Mouse (Mus musculus) heart, postnatal 14 days (tissue): ENCODE measurements around the gene Pcdh7. TPM values are rescaled to one million over a fixed set of nuclear protein-coding genes. Genes with fewer than 3 reads are reported as not detected.

Experiments used
- DNase-seq, 2 experiments: peaks; one replicate each; pipeline ENCODE4 v3.0.0; 2021 to 2022
- intact Hi-C: fragments of 180-260 bp; cut with DNase I; formaldehyde crosslinking; loops from one replicate; pipeline ENCODE4 v1.15.1; 2025
- total RNA-seq, 2 experiments: library from RNA; stranded (reverse); gene quantifications; 2 replicates each; pipeline ENCODE4 v1.2.3; 2021

Pcdh7 gene
- total RNA-seq, 2 experiments from 2014 or later = 113 to 135 TPM

DNA sequence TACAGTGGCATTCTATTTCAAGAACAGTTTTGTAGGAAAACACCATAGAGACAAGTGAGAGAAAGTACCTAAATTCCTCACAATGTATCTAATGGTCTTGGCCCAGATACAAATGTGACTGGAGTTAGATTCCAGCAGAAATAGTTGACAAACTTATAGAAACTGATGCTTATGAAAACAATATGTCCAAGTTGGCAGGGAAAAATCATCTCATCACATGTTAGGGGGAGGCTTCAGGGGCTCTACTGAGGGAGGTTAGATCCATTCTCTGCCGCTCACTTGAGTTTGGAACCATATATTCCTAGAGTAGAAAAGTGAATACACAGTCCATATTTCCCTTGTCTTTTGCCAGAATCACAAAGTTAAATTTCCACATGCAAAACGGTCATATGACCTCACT is 150.1 kb downstream of the Pcdh7 start:
- DNase-seq = no peak
- intact Hi-C loops = no loop called here

DNA sequence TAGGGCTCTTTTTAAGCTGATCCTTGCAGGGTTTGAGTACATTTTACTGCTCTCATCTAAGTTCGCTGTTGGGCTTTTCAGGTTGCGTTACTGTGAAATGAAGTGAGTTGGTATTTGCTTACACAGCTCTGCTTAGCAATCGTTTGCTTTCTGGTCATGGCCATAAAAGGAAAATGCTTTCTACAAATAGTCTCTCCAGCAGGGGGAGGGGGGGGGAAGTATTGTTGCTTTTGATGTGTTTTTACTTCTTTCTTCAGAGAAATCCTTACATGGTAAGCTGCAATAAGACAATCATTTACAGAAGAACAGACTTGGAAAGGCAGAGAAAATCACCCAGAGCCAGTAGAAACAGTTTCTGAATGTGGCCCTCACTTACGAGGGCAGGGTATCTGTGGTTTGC is 150.9 kb downstream of the Pcdh7 start:
- DNase-seq = no peak

DNA sequence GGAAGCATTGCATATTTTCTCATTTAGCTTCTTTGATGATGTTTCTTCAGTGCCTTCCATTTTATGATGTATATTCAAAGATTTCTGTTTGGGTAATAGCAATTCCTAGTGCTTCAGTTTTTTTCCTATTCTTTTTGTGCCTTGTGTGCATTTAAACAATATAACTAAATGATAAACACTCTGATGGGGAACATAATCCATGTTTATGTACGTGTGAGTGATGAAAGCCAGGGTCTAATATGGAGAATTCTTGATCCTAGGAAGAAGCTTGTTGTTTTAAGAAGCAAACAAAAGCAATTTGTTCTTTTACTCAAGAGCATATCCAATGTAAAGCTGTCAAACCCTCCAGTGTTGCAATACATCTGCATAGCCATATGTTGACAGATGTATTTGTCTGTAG is 153.0 kb downstream of the Pcdh7 start:
- no peak for DNase-seq
- intact Hi-C loops = no loop called here

More for the DNA sequence above, 150.9 kb downstream of the Pcdh7 start:
- intact Hi-C loops = no loop called here

DNA sequence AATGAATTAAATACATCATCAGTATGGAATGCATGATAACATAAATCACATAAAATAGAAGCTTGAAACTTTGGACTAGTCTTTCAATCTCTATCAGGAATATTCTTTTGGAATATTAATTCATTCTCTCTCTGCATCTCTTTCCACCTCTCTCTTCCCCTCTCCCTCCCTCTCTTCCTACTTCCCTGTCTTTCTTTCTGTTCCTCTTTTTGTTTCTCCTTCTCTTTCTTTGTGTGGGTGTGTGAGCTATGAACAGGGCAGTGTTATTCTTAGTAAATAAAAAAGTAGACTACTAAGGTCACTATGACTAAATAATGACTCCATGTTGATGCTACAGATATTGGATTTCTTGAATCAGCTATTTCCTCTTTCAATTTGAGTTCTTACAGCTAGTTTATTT is 167.2 kb downstream of the Pcdh7 start:
- intact Hi-C loops = no loop called here
- DNase-seq = no peak

DNA sequence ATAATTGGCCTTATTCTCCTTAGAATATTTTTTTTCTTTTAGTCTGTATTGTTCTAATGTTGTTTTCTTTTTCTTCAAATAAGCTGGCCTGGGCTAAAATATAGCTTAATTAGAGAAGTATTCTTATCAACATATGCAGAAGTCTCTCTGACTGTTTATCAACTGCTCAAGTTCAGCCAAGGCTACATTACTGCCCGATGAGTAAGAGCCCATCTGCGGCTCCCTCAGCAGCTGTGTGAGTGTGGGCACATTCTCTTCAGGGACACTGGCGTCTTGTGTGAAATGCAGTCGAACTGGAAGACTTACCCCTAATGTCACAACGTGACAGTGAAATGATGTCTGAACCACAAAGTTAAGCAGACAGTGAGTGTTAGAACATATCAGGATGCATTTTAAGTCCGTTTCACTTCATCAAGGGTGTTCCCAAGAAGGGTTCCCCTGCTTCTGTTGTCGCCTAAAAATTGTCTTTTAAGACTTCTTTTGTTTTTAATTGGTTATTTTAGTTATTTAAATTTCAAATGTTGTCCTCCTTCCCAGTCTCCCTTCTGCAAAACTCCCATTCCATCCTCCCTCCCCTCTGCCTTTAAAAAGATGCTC is 181.3 kb downstream of the Pcdh7 start:
- intact Hi-C loops = no loop called here
- DNase-seq = peak; percentile 9 to 15

DNA sequence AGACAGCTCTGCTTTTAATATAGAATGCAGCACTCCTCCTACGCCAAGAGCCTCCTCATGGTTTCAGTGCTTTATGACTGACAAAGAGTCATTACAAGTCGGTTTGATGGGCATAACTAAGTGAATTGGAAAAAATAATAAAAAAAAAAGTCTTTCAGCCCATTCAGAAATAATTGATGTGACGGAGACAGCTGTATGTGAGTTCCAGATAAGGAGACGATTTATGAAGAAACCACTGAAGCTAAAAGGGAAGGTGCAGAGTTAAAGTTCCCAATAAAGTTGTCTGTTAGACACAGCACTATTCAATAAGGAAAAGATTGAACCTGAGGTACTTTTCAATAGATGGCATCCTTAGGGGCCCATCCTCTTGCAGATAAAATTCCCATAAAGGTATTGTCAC is 189.5 kb downstream of the Pcdh7 start:
- intact Hi-C loops = no loop called here
- no peak for DNase-seq

DNA sequence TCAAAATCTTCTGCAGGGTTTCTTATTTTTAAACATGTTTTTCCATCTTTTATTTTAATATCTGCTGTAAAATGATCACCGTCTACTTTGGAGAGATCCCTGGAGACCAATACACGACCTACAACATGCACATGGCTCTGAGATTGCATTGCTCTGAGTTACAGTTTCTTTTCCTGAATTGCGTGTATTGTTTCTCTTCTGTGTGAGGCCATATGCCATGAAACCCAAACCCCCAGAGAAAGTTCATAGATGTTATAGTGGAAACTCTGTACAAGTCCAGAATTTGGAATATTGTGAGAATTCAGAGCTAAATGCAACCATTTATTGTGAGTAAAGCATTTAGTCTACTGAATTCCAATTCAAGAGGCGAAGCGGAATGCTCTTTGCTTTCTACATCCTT is 203.4 kb downstream of the Pcdh7 start:
- intact Hi-C loops = no loop called here

DNA sequence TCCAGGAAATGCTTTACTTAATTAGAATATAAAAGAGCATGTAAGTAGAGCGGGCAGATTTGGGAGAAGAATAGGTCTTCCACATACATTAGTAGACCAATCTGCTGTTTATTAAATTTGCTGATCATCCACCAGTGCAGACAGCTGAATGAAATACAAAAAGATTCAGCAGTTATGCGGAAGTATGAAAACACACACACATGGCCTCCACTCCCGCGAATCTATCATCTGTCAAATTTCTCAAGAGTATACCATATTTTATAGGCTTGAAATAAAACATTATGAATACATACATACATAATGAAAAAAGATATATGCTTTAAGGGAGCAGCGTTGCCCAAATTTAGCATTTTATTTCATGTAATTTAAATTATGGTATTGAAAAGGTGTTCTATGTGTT is 213.6 kb downstream of the Pcdh7 start:
- no peak for DNase-seq
- intact Hi-C loops = no loop called here

More for the DNA sequence above, 203.4 kb downstream of the Pcdh7 start:
- no peak for DNase-seq

DNA sequence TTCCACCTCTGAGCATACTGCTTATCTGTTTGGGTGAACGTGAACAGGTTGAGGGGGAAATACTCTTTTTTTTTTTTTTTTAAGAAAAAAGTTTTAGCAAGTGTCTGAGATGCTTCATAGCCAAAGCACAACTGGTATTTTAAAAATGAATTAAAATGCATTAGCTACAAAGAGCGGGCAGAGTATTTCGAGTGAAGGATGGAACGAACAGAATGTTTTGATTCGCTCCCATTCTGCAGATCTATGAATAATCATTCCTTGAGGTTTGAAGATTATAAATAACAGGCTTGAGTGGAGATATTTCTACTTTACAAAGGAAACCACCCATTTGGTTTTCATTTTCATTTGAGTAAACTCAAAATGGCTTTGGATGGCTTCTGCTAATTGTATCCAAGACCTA is 214.0 kb downstream of the Pcdh7 start:
- intact Hi-C loops = no loop called here
- no peak for DNase-seq

DNA sequence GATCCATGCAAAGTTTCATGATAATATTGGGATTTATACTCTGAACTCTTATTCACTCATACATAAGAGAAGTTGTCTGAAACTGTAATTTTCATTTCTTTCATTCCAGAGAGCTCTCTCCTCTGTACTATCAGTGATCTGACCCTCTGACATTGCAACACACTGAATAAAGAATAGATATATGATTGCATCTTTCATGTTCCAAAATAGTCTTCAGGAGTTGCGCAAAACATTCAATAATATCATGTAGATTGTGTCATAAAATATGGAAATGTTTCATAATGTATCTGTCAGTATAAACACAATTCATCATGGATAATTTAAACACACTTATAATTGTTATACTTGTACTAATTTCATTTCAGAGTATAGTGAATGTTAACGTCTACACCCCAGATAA is 216.9 kb downstream of the Pcdh7 start:
- intact Hi-C loops = no loop called here
- DNase-seq = no peak

DNA sequence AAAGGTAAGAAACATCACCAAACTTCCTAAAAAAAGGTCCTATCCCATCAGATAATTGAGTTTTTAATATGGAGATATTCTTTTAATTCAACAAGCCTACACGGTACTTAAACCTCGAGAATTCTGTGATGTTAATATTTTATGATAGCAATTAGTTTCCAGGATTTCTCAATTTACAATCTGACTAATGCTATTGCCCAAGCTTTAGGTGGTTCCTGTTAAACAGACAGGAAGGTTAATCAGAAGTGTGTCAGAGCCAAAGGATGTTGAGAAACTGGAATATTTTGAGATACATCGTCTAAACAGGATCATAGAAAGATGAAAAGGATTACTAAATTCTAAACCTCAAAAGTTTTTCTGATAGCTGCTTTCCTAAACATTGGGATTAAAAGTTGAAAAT is 222.7 kb downstream of the Pcdh7 start:
- no peak for DNase-seq
- intact Hi-C loops = no loop called here

DNA sequence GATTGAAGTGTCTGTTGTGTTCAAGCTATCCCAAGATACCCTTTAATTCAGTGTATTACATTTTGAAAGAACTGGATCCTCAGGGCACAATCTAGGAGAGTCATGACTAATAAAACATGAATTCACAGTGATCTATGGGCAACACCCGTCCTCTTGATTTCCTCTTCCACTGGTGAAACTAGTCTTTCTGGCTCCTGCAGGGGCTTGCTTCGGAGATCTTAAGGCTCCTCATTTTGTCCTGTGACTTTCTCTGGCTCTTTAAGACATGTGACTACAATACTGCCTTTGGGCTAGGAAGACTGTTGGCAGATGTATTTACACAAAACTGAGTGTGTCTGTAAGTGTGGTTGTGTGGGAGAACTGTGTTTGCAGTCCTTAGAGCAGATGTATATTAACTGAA is 225.4 kb downstream of the Pcdh7 start:
- intact Hi-C loops = no loop called here
- no peak for DNase-seq

DNA sequence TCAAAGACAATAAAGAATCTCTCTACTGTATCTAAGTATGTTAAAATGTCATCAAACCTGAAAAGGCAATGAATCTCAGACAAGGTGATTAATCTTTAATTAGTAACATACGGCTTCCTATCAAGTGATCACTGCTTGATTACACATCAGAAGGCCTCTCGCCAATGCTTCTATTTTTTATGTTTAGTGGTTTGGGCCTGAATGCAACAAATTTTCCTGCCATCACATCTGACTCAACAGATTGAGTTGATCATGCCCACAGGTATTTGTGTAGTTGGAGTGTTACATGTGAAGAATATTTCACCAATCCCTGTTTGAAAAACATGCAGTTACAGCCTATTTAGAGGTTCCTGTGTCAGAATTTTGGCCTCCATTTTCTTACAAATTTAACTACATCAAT is 225.8 kb downstream of the Pcdh7 start:
- intact Hi-C loops = no loop called here
- DNase-seq = no peak

DNA sequence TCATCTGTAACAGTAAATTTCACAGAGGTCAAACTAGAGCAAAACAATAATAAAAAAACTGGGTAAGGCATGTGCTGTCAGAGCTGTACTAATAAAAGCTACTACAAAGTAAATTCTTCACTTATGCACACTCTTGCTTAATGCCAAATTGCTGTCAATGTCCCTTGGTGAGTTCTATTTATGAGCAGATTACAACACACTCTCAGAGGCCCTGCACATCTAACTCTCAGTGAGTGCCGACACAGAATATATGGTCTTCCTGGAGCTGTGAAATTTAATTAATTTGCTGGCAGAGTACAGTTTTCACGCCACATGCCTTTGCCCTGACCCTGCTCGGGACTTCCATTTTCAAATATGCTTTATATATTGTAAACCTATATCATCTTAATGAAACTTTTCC is 227.7 kb downstream of the Pcdh7 start:
- no peak for DNase-seq
- intact Hi-C loops = no loop called here

DNA sequence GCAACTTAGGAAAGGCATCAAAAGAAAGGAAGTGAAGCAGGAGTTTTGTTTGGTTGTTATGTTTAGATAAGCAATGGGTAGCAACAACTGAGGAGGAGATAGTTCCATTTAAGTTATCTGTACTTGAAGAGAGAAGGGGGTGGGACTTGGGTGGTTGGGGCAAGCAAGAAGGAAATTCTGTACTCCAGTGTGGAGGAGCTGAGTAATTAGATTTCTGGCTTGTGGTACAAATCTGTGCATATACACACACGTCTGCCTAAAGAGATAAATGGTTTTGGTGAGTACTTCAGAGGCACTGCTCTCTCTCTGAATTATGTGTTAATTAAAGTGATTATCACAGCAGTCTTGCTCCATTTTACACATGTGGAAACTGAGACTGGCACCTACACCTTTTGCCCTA is 241.6 kb downstream of the Pcdh7 start:
- intact Hi-C loops = no loop called here
- no peak for DNase-seq

DNA sequence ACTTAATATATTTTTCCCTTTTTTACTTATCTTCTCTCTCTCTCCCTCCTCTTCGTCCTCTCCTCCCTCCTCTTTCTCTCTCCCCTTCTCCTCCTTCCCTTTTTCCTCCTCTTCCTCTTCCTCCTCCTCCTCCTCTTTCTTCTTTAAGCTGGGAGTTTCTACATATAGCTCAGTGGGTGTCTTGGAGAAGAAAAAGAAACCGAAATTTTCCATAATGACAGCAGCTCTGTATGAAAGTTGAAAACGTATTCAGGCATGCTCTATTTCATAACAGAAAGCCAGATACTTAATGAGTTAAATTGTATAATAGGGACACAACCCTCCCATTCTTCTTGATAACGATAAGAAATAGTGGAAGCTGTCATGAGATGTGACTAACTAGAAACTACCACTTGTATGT is 246.0 kb downstream of the Pcdh7 start:
- DNase-seq = no peak
- intact Hi-C loops = no loop called here

DNA sequence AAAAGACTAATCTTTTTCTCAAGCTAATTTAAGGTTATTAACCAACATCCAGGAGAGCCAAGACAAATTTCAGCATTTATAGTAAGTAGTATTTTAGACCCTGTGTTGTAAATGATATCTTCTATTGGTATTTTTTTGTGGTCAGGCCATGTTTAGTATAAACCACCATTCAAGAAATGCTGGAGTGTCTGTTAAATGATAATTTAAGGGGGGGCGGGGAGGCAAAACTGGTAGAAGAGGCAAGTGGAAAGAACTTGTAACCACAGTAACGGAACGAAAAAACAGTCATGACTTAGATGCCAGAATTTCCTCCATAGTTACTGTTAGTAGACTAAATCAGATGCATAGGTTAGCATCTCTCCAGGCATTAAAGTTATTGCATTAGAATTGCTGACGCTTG is 246.4 kb downstream of the Pcdh7 start:
- DNase-seq = no peak
- intact Hi-C loops = no loop called here

DNA sequence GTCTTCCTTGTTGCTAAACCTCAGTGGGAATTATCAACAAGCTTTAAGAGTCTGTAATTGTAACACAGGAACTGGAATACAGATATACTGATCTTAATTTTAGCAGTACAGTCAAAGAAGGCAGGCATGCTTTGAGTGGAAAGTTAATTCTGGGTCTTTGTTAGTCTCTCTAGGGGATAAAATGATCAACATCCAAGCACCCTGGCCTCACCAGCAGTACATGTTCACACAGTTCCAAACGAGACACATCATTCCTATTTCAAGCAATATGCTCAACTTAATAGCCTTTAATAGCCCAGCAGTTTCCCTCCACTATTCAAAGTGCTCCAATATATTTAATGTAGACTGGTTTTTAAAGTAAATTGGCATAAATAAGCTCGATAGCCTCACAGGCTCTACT is 275.8 kb downstream of the Pcdh7 start:
- intact Hi-C loops = no loop called here
- DNase-seq = no peak

DNA sequence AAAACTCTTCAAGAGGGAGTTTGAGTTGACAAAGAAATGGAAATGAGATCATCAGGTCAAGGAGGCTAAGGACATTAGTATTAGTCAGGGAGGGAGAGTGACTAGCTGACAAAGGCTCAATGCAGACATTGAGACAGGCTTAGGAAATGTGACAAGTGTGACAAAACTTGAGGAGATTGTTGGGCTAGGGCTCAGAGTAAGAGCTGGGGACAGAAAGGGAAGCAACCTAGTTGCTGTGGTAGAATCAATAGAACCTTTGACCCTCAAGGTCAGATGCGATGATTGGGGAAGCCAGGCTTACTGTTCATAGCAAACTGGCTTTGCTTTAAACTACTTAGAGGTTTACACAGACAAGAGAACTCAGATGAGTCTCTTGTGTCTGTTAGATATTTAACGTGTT is 303.6 kb downstream of the Pcdh7 start:
- DNase-seq = no peak
- intact Hi-C loops = no loop called here

DNA sequence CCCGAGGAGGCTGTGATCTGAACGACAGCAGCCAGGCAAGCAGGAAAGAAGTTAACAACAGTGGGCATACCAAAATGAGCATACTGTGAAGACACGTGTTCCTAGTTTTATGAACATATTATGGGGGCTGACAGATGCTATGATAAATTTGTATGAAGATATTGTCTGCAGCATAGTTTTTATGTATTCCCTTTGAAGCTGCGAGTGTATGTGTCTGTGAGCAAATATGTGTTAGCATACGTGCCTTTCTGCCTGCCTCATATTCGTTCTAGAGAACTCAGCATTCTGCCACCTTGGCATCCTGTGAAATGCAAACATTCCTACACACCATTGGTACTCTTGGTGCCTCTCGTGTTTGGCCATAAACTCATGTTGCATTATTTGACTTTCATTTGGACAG is 307.4 kb downstream of the Pcdh7 start:
- no peak for DNase-seq
- intact Hi-C loops = no loop called here

DNA sequence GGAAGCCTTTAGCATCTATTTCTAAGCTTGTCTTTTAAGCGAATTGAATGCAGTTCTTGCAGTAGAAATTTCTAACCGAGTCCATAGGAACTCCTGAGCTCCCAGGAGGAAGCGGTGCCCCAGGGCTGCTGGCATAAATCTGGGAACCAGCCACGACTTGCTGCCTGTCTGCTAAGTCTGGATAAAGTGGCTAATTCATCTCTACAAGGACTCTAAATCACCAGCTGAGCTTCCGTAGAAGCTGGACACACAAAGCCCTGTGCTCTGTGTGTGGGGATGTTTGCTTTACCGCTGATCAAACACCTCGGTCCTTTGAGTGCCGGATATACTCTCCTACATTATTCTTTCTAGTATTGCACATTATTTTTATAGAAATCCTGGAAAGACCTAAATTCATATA is 308.0 kb downstream of the Pcdh7 start:
- intact Hi-C loops = no loop called here
- no peak for DNase-seq

DNA sequence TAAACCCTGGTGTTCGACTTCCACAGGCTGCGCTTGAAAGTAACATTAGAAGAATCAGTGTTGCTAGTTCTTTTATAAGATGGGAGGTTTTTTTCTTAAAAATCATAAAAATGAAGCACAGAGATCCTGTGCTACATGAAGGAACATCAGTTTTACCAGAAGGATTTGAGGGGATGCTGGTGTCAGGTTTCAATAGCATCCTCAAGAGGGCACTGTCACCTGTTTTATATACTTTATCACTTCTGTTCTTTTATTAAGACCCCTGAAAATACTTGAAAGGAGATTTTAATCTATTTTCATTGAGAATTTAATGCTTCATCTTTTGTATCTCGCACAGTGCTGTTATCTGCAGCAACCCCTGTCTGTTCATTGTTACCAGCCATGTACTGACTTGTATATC is 322.1 kb downstream of the Pcdh7 start:
- intact Hi-C loops = loop anchor here (10.0 kb wide), 1 partner anchor 325 kb away; the partner anchor contains the start of gene Pcdh7
- no peak for DNase-seq

DNA sequence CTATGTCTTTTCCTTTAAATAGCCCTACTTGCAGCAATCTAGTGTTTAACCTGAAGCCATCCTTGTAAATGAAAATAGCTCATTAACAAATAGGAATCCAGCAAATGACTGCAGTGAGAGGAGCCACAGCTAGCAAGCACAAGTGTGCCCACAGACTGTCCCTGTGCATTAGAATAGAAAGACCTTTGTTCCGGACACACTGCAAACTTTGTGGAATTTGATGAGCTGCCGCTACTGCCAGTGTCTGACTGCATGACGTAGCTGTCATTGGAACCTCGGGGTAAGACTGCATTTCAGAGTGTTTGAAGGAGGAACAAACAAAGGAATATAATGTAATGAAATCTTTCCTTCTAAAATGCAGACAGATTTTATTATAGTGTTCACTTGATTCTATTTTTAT is 326.4 kb downstream of the Pcdh7 start:
- intact Hi-C loops = loop anchor here (10.0 kb wide), 1 partner anchor 329 kb away; the partner anchor contains the start of gene Pcdh7
- no peak for DNase-seq
